Mouse (Mus musculus) cerebellum, adult (tissue): ENCODE measurements around the gene Retnlg.
"Not testable (repeated sequence)": the region's sequence is repeated elsewhere in the genome, so short reads cannot be mapped to it uniquely, and the experiment has no call there.

Source experiments
- ATAC-seq: cut with Nextera tagmentation; 2 replicates; pipeline ENCODE4 v1.9.2; 2017; ENCODE audit warnings: mild to moderate bottlenecking, moderate library complexity, mixed read lengths; ENCODE audit not compliant: insufficient number of reproducible peaks, low FRiP score, low TSS enrichment

Gene Retnlg

GRCm38 (mm10) chr16:48872321-48872720, at the start of gene Retnlg:
Gene Retnlg, plus strand, starts transcription at chr16:48872621.
- ATAC-seq, result no peak

GRCm38 (mm10) chr16:48826474-48826873, 45.9 kb upstream of the Retnlg start:
- ATAC-seq, result no peak

GRCm38 (mm10) chr16:48827625-48828024, 44.8 kb upstream of the Retnlg start:
- ATAC-seq, result no peak

- ATAC-seq, result no peak
Observed at GRCm38 (mm10) chr16:48829060-48829459, 43.4 kb upstream of the Retnlg start.

DNA sequence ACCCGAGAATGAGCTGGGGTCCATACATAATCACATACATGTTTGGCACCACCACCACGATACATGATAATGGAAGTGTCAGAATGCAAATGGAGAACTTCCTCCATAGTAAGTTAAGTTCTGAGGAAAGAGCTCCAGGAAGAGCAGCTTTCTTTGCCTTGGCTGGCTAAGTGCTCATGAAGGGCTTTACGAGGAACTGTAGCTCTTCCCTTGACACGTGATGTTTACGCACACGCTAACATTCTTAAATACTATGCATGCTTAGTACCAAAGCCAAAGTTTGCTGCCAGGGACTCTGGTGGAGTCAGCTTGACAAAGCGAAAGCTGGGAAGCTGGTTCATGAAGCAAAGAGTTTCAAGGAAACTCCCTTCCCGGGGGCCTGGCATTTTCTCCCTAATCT, 40.4 kb upstream of the Retnlg start:
- ATAC-seq, result no peak

DNA sequence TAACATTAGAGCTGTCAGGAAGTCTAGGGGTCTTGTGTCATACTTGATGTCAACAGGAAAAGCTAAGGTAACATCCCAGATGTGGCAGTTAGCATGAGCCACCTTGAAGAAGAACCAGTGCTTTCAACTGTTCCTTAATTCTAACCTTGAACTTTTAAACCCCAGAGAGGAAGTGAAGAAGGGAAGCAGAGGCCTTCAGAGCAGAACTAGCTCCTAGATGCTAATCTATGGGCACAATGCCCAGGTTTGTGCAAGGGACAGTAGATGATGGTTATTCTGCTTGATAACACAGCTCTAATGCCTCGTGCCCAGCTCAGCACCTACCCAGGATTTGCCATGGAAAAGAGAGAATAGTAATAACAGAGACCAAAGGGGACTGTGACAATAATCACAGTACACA, 38.8 kb upstream of the Retnlg start:
- not testable (repeated sequence) for ATAC-seq

GRCm38 (mm10) chr16:48842266-48842665, 30.2 kb upstream of the Retnlg start, which contains the start of gene Retnla:
Gene Retnla, plus strand, starts transcription at chr16:48842551.
- no peak for ATAC-seq

DNA sequence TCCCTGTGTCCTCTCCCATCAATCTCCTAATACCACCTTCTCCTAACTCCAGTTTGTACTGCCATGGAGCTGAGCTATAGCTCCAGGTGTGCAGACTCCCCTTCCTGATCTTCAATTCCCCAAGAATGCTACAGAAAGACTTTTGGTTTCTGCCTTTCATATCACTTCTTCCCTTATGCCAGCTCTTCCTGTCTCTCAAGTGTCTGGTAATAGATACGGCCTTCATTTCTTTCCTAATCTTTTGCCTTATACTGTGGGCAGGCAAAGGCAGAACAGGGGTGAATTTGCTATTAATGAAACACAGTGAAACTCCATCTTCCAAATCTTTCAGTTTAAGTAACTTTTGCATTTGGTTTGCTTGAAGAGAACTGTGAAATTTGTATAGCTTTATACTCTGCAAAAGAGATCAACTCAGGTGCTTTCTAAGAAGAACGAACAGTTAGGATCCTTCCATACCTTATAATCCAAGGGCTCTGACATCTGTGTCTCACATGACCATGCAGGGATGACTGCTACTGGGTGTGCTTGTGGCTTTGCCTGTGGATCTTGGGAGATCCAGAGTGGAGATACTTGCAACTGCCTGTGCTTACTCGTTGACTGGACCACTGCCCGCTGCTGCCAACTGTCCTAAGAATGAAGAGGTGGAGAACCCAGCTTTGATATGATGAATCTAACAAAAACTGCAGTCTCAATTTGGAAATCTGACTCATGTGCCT, 28.6 kb upstream of the Retnlg start:
- no peak for ATAC-seq

GRCm38 (mm10) chr16:48865004-48865403, 7.4 kb upstream of the Retnlg start:
- not testable (repeated sequence) for ATAC-seq

DNA sequence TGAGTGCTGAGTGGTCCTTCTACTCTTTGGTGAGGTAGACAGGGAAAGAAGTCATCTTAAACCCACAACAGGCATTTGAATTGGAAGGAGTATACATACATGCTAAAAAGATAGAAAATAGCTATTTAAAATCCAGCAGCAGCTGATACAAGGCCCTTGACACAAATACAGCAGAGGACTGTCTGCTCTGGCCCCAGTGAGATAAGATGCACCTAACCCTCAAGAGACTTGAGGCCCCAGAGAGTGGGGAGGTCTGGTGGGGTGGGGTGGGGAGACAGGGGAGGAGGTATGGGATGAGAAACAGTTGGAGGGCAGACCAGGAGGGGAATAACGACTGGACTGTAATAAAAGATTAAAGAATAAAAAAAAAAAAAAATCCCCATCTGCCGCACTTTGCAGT, 4.7 kb upstream of the Retnlg start:
- ATAC-seq, result no peak

DNA sequence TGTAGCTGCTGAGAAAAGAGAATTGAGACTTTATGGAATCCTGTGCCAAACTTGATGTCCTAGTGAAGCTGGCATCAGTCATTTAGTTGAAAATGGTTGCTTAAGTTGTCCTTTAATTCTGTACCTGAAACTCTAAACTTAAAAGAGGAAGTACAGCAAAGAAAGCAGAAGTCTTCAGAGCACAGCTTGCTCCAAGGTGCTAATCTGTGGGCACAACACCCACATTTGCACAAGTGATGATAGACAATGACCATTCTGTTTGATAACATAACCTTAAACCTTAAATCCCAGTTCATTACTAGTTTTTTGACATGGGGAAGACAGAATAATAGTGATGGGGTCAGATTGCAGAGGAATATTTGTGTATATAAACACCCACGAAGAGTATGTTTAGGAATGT, 3.8 kb upstream of the Retnlg start:
- ATAC-seq, result no peak

DNA sequence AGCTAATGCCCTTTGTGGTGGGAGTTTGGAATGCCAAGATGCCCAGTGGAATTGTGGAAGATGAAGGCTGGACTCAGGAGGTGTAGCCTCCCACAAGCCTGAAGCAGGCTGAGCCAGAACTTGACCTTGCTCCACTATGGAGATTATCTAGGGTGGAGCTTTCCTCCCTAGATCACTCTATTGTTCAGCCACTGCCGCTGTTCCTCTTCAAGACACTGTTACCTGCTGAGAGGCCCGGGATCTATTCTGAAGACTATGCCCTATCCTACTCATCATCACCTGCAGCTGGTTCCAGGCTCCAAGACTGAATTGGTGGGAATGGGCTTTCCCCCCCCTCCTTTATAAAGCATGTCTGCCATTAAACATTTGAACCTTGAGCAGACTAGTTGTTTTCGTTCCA, 2.8 kb upstream of the Retnlg start:
- ATAC-seq, result no peak

DNA sequence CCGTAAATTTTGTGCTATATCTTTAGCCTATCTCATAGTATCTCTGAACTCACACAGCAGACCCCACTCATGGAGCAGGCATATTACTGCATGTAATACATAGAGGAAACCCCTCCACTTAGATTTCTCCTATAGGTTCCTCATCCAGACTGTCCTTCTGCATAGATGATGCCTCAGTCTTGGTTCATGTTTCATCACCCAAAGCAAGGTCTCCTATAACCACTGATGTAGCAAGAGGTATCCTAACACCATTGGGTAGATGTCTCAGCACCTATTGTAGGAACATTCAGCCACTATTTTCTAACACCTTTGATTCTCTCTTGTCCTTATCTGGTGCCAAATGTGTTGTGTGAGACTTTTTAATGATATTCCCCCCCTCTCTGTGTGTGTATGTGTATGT, 667 bp upstream of the Retnlg start:
- ATAC-seq, result no peak

DNA sequence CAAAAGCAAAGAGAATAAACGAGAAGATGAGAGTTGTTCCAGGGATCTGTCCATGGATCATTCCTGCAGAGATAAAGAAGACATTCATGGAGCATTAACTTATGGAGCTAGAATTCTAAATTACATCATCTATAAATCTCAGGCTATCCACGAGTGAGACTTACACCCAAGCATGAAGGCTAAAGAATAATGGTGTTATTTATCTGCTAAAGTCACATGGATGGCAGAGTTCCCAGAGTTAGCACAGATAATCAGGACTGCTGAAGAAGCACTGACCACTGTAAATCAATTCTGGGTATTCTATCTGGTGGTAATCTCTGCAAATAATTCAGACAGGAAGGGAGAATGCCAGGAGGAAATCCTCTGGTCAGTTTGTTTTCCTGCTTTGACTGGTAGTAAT, 18.3 kb downstream of the Retnlg start:
- no peak for ATAC-seq

DNA sequence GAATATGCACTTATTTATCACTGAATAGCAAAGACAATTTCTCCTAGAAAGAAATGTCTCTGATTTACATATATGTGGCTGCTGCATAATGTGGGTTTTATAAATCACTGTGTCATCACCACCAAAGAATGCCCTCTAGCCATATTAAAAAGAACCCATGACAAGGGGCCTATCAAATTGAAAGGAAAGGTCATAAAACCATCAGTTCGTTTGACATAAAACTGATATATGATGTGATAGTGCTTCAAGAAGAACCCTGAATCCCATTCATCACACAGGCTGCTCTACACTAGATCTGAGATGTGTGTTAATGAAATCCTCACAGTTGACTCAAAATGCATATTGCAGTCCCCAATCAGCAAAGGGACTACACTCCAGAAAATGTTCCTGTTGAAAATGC, 27.4 kb downstream of the Retnlg start:
- ATAC-seq, result no peak

GRCm38 (mm10) chr16:48911184-48911583, 38.8 kb downstream of the Retnlg start:
- no peak for ATAC-seq

DNA sequence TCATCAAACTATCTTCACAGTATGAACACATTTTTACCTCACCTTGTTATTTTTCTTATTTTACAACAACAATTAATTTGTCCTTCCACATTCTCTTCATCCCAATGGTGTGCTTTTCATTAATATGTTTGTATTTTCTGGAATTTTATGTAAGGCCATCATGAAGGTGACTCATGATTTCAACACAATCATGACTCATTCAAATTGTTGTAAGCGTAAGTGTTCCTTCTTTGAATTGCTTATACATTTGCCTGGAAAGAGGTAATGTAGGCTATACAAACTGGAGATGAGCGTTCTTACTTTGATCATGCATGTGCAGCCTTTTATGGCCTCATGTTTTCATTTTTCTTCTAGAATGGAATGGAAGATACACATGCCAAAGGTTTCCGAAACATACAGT, 40.8 kb downstream of the Retnlg start:
- no peak for ATAC-seq

DNA sequence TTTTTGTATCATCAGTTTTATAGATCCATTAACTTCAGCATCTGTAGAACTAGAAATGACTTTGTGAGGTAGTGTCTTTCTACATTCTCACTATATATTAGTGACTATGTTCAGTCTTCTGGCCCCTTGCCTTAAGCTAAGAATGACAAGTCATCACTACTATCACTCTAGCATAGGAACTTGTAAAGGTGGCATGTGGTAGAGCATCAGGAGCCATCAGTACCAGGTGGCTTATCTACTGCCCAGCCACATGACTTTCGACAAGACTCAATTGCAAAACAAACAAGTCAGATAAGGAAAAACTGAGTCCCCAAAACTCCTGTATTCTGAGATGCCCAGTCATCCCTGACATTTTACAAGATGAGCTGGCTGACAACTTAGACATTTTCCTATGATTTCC, 51.3 kb downstream of the Retnlg start:
- no peak for ATAC-seq
